Mouse (Mus musculus): ENCODE data around the gene Bard1. TPM values are rescaled to one million over a fixed set of nuclear protein-coding genes. Genes with fewer than 3 reads are reported as not detected.

Bard1 gene
- total RNA-seq (2021), result under 1 TPM; 0.49 to 0.61 TPM
- long read RNA-seq, experiment 1, result 0 reads
- long read RNA-seq, experiment 2, result 0 reads

- H3K4me3 ChIP-seq, result peak within 1 kb of the TSS; percentile 74
- DNase-seq (ENCODE audit: low spot score in 2 of 2), result peak; percentile 54 to 60
- no peak for TF ChIP-seq CTCF (conservative IDR thresholded peaks at IDR 0.05)
- no peak within 1 kb of the TSS for H3K27ac ChIP-seq
Observed at GRCm38 (mm10) chr1:71102344-71103173, at the start of gene Bard1. Bard1 (minus strand) TSS chr1:71103146.

- no peak overlapping the region for H3K27ac ChIP-seq
- no peak for DNase-seq (ENCODE audit: low spot score in 2 of 2)
- TF ChIP-seq CTCF (conservative IDR thresholded peaks at IDR 0.05), result no peak
- no peak overlapping the region for H3K4me3 ChIP-seq
Observed at GRCm38 (mm10) chr1:71127171-71127570, 24.2 kb upstream of the Bard1 start.

GRCm38 (mm10) chr1:71118511-71118910 is 15.6 kb upstream of the Bard1 start:
- no peak for TF ChIP-seq CTCF (conservative IDR thresholded peaks at IDR 0.05)

GRCm38 (mm10) chr1:71117253-71117652 is 14.3 kb upstream of the Bard1 start:
- DNase-seq (ENCODE audit: low spot score in 2 of 2), result no peak
- Histone ChIP-seq H3K27ac (no peak overlapping the region), H3K4me3 (no peak overlapping the region)
- TF ChIP-seq CTCF (conservative IDR thresholded peaks at IDR 0.05), result no peak

More at GRCm38 (mm10) chr1:71118511-71118910, 15.6 kb upstream of the Bard1 start:
- Histone ChIP-seq H3K4me3 (no peak overlapping the region), H3K27ac (no peak overlapping the region)
- DNase-seq (ENCODE audit: low spot score in 2 of 2), result no peak

GRCm38 (mm10) chr1:71115781-71116180 is 12.8 kb upstream of the Bard1 start:
- H3K4me3 ChIP-seq, result no peak overlapping the region
- DNase-seq (ENCODE audit: low spot score in 2 of 2), result no peak
- no peak overlapping the region for H3K27ac ChIP-seq
- TF ChIP-seq CTCF (conservative IDR thresholded peaks at IDR 0.05), result no peak

GRCm38 (mm10) chr1:71109858-71110257 is 6.9 kb upstream of the Bard1 start:
- no peak overlapping the region for H3K4me3 ChIP-seq
- TF ChIP-seq CTCF (conservative IDR thresholded peaks at IDR 0.05), result no peak
- DNase-seq (ENCODE audit: low spot score in 2 of 2), result no peak
- no peak overlapping the region for H3K27ac ChIP-seq

- no peak for TF ChIP-seq CTCF (conservative IDR thresholded peaks at IDR 0.05)
- H3K4me3 ChIP-seq, result no peak overlapping the region
- H3K27ac ChIP-seq, result no peak overlapping the region
- no peak for DNase-seq (ENCODE audit: low spot score in 2 of 2)
Observed at GRCm38 (mm10) chr1:71106127-71106526, 3.2 kb upstream of the Bard1 start.

GRCm38 (mm10) chr1:71105724-71106123 is 2.8 kb upstream of the Bard1 start:
- TF ChIP-seq CTCF (conservative IDR thresholded peaks at IDR 0.05), result no peak
- H3K27ac ChIP-seq, result no peak overlapping the region
- H3K4me3 ChIP-seq, result no peak overlapping the region
- no peak for DNase-seq (ENCODE audit: low spot score in 2 of 2)

- Histone ChIP-seq H3K27ac (no peak overlapping the region), H3K4me3 (peak overlapping the region; percentile 74)
- DNase-seq (ENCODE audit: low spot score in 2 of 2), result no peak
- TF ChIP-seq CTCF (conservative IDR thresholded peaks at IDR 0.05), result no peak
Observed at GRCm38 (mm10) chr1:71103174-71103864, 373 bp upstream of the Bard1 start.

- no peak for TF ChIP-seq CTCF (conservative IDR thresholded peaks at IDR 0.05)
- H3K27ac ChIP-seq, result no peak overlapping the region
Observed at GRCm38 (mm10) chr1:71101369-71101970, 1.5 kb downstream of the Bard1 start.

GRCm38 (mm10) chr1:71100591-71101368 is 2.2 kb downstream of the Bard1 start:
- DNase-seq (ENCODE audit: low spot score in 2 of 2), result no peak
- Histone ChIP-seq H3K27ac (no peak overlapping the region), H3K4me3 (no peak overlapping the region)
- TF ChIP-seq CTCF (conservative IDR thresholded peaks at IDR 0.05), result no peak

More at GRCm38 (mm10) chr1:71101369-71101970, 1.5 kb downstream of the Bard1 start:
- no peak for DNase-seq (ENCODE audit: low spot score in 2 of 2)
- H3K4me3 ChIP-seq, result no peak overlapping the region

- Histone ChIP-seq H3K4me3 (no peak overlapping the region), H3K27ac (no peak overlapping the region)
- no peak for TF ChIP-seq CTCF (conservative IDR thresholded peaks at IDR 0.05)
- no peak for DNase-seq (ENCODE audit: low spot score in 2 of 2)
Observed at GRCm38 (mm10) chr1:71099945-71100515, 2.9 kb downstream of the Bard1 start.

All from layer of hippocampus, adult 2 months (tissue).